Mouse (Mus musculus) myocyte (in vitro differentiated cells): ENCODE measurements around the gene Fkbp8. TPM values are rescaled to one million over a fixed set of nuclear protein-coding genes. Genes with fewer than 3 reads are reported as not detected.

ENCODE experiments used
- H3K27me3 ChIP-seq: one replicate; pipeline ENCODE4 v1.6.1; 2011; ENCODE audit not compliant: control insufficient read depth, insufficient read depth, insufficient read length
- H3K36me3 ChIP-seq: one replicate; pipeline ENCODE4 v1.6.1; 2011; ENCODE audit not compliant: control insufficient read depth, insufficient read depth
- H3K4me2 ChIP-seq: one replicate; pipeline ENCODE4 v1.6.1; 2011; ENCODE audit warnings: low read depth, control low read depth
- H3K4me3 ChIP-seq: one replicate; pipeline ENCODE4 v1.5.1; 2011; ENCODE audit warnings: mild to moderate bottlenecking, control low read depth, moderate library complexity
- H3K79me2 ChIP-seq: one replicate; pipeline ENCODE4 v1.6.1; 2011; ENCODE audit not compliant: control insufficient read depth, insufficient read depth
- H3ac ChIP-seq: one replicate; pipeline ENCODE4 v1.6.1; 2011; ENCODE audit not compliant: control insufficient read depth, insufficient read length
- CEBPB ChIP-seq: IDR thresholded peaks from 2 replicates; pipeline ENCODE4 v1.6.1; 2011; ENCODE audit warnings: mild to moderate bottlenecking, moderate library complexity; ENCODE audit not compliant: poor library complexity, insufficient read depth, severe bottlenecking
- E2F4 ChIP-seq: IDR thresholded peaks from one replicate; pipeline ENCODE4 v1.6.1; 2011; ENCODE audit warnings: mild to moderate bottlenecking, control low read depth, moderate library complexity; ENCODE audit not compliant: insufficient read depth
- MAX ChIP-seq: IDR thresholded peaks from one replicate; pipeline ENCODE4 v1.6.1; 2011; ENCODE audit warnings: low read depth, mild to moderate bottlenecking, control low read depth
- MYOD1 ChIP-seq, 3 experiments: IDR thresholded peaks; one replicate each; pipeline ENCODE4 v1.6.1; 2011; ENCODE audit warnings: control low read depth in 2 of 3, low read depth in 2 of 3, mild to moderate bottlenecking in 2 of 3, moderate library complexity in 1 of 3; ENCODE audit not compliant: insufficient read length in 2 of 3, control insufficient read depth in 1 of 3
- MYOG ChIP-seq, 3 experiments: IDR thresholded peaks; one replicate each; pipeline ENCODE4 v1.6.1; 2011; ENCODE audit warnings: control low read depth in 2 of 3, low read depth in 2 of 3, mild to moderate bottlenecking in 2 of 3; ENCODE audit not compliant: insufficient read length in 2 of 3, control insufficient read depth in 1 of 3, insufficient read depth in 1 of 3
- POLR2A ChIP-seq: IDR thresholded peaks from one replicate; pipeline ENCODE4 v1.6.1; 2011; ENCODE audit warnings: low read depth, mild to moderate bottlenecking, control low read depth, moderate library complexity; ENCODE audit not compliant: insufficient read length
- POLR2AphosphoS2 ChIP-seq: IDR thresholded peaks from one replicate; pipeline ENCODE4 v1.6.1; 2011; ENCODE audit warnings: low read depth, control low read depth; ENCODE audit not compliant: insufficient read length
- REST ChIP-seq: IDR thresholded peaks from one replicate; pipeline ENCODE4 v1.6.1; 2011; ENCODE audit warnings: mild to moderate bottlenecking, control low read depth, moderate library complexity; ENCODE audit not compliant: insufficient read depth, insufficient read length
- SRF ChIP-seq: IDR thresholded peaks from one replicate; pipeline ENCODE4 v1.6.1; 2011; ENCODE audit warnings: low read depth; ENCODE audit not compliant: control insufficient read depth, insufficient read length
- TCF12 ChIP-seq: IDR thresholded peaks from one replicate; pipeline ENCODE4 v1.6.1; 2011; ENCODE audit warnings: mild to moderate bottlenecking, control low read depth; ENCODE audit not compliant: poor library complexity, insufficient read depth, severe bottlenecking
- TCF3 ChIP-seq: IDR thresholded peaks from one replicate; pipeline ENCODE4 v1.6.1; 2011; ENCODE audit warnings: low read depth, control low read depth; ENCODE audit not compliant: insufficient read length
- USF1 ChIP-seq: IDR thresholded peaks from one replicate; pipeline ENCODE4 v1.6.1; 2011; ENCODE audit warnings: low read depth, mild to moderate bottlenecking, control low read depth, moderate library complexity
- polyA plus RNA-seq: library from polyadenylated mRNA; unstranded; fragments of >200 nt; fragmentation: generic; extraction: Trizol; gene quantifications from one replicate; pipeline ENCODE4 v1.2.1, GENCODE M21; 2012; ENCODE audit warnings: missing spikeins

Gene Fkbp8
- polyA plus RNA-seq, 1 experiment = 329 TPM

GRCm38 (mm10) chr8:70565561-70565960, 38.0 kb downstream of the Fkbp8 start:
- H3K4me2 ChIP-seq = peak overlapping the region; percentile 18
- H3K4me3 ChIP-seq = no peak overlapping the region
- no peaks in the 10 kb centered on the region for H3K27me3 ChIP-seq
- H3K36me3 ChIP-seq = no peaks in the 10 kb centered on the region
- peaks cover 19% of the 10 kb centered on the region for H3K79me2 ChIP-seq
- no peak overlapping the region for H3ac ChIP-seq
- TF ChIP-seq USF1 (no peak), CEBPB (no peak), TCF3 (no peak), E2F4 (no peak), MYOG (IDR thresholded peaks at IDR 0.05; ENCODE audit: control insufficient read depth in 1 of 3, insufficient read depth in 1 of 3, insufficient read length in 2 of 3, low read depth in 2 of 3) (peak in 1 of 3 experiments; percentile 31), POLR2A (no peak), MAX (no peak), MYOD1 (IDR thresholded peaks at IDR 0.05; ENCODE audit: control insufficient read depth in 1 of 3, insufficient read length in 2 of 3, low read depth in 2 of 3) (peak in 1 of 3 experiments; percentile 67), POLR2AphosphoS2 (no peak), TCF12 (no peak), SRF (no peak), REST (no peak)

- no peak overlapping the region for H3ac ChIP-seq
- peaks cover 7% of the 10 kb centered on the region for H3K79me2 ChIP-seq
- no peak overlapping the region for H3K4me2 ChIP-seq
- TF ChIP-seq E2F4 (no peak), CEBPB (no peak), POLR2A (no peak), REST (no peak), MYOG (IDR thresholded peaks at IDR 0.05; ENCODE audit: control insufficient read depth in 1 of 3, insufficient read depth in 1 of 3, insufficient read length in 2 of 3, low read depth in 2 of 3) (peak in 2 of 3 experiments; percentile 32 to 35), SRF (no peak), USF1 (no peak), MYOD1 (IDR thresholded peaks at IDR 0.05; ENCODE audit: control insufficient read depth in 1 of 3, insufficient read length in 2 of 3, low read depth in 2 of 3) (peak in 2 of 3 experiments; percentile 26 to 59), TCF3 (peak; percentile 22)
- no peaks in the 10 kb centered on the region for H3K27me3 ChIP-seq
- H3K4me3 ChIP-seq = no peak overlapping the region
- H3K36me3 ChIP-seq = peaks cover 6% of the 10 kb centered on the region
These were observed 42.8 kb downstream of the Fkbp8 start for GRCm38 (mm10) chr8:70570360-70570759.

- Histone ChIP-seq H3K79me2 (peaks cover 7% of the 10 kb centered on the region), H3K27me3 (no peaks in the 10 kb centered on the region), H3K4me3 (no peak overlapping the region), H3ac (no peak overlapping the region), H3K36me3 (peaks cover 6% of the 10 kb centered on the region), H3K4me2 (no peak overlapping the region)
- peak in 1 of 3 experiments; percentile 75 for TF ChIP-seq MYOD1 (IDR thresholded peaks at IDR 0.05; ENCODE audit: control insufficient read depth in 1 of 3, insufficient read length in 2 of 3, low read depth in 2 of 3)
- TF ChIP-seq SRF = peak; percentile 24
- TF ChIP-seq MYOG (IDR thresholded peaks at IDR 0.05; ENCODE audit: control insufficient read depth in 1 of 3, insufficient read depth in 1 of 3, insufficient read length in 2 of 3, low read depth in 2 of 3) = peak in 2 of 3 experiments; percentile 24 to 58
- no peak for TF ChIP-seq TCF12
These were observed 43.5 kb downstream of the Fkbp8 start for GRCm38 (mm10) chr8:70570990-70571389.

- no peak for TF ChIP-seq E2F4
- no peak for TF ChIP-seq CEBPB
- TF ChIP-seq SRF = no peak
- TF ChIP-seq MAX = no peak
- TF ChIP-seq POLR2A = no peak
- TF ChIP-seq POLR2AphosphoS2 = no peak
- TF ChIP-seq USF1 = no peak
- TF ChIP-seq TCF3 = no peak
- TF ChIP-seq MYOG (IDR thresholded peaks at IDR 0.05; ENCODE audit: control insufficient read depth in 1 of 3, insufficient read depth in 1 of 3, insufficient read length in 2 of 3, low read depth in 2 of 3) = no peak
- TF ChIP-seq MYOD1 (IDR thresholded peaks at IDR 0.05; ENCODE audit: control insufficient read depth in 1 of 3, insufficient read length in 2 of 3, low read depth in 2 of 3) = no peak
These were observed 46.8 kb downstream of the Fkbp8 start for GRCm38 (mm10) chr8:70574302-70574701.

GRCm38 (mm10) chr8:70574915-70575314, 47.4 kb downstream of the Fkbp8 start:
- Histone ChIP-seq H3ac (no peak overlapping the region), H3K27me3 (no peaks in the 10 kb centered on the region), H3K4me3 (no peak overlapping the region), H3K79me2 (peaks cover 4% of the 10 kb centered on the region), H3K36me3 (peaks cover 6% of the 10 kb centered on the region), H3K4me2 (no peak overlapping the region)
- TF ChIP-seq POLR2A (no peak), TCF3 (no peak), USF1 (no peak), MYOD1 (IDR thresholded peaks at IDR 0.05; ENCODE audit: control insufficient read depth in 1 of 3, insufficient read length in 2 of 3, low read depth in 2 of 3) (no peak), REST (no peak), TCF12 (no peak)

More at GRCm38 (mm10) chr8:70574302-70574701, 46.8 kb downstream of the Fkbp8 start:
- no peak overlapping the region for H3K4me3 ChIP-seq
- no peaks in the 10 kb centered on the region for H3K27me3 ChIP-seq
- H3ac ChIP-seq = no peak overlapping the region
- peaks cover 6% of the 10 kb centered on the region for H3K36me3 ChIP-seq
- H3K4me2 ChIP-seq = no peak overlapping the region
- H3K79me2 ChIP-seq = peaks cover 4% of the 10 kb centered on the region
